Mouse (Mus musculus) hindlimb bud, embryonic 11.5 days (tissue): ENCODE data around the gene Mthfs.
"Not testable (repeated sequence)": the region's sequence is repeated elsewhere in the genome, so short reads cannot be mapped to it uniquely, and the experiment has no call there.

Source experiments
- DNase-seq: peaks from one replicate; pipeline ENCODE4 v3.0.0-alpha.2; 2012; ENCODE audit warnings: low read depth, low spot score; ENCODE audit errors: extremely low spot score

The Mthfs gene

GRCm38 (mm10) chr9:89210353-89211064 is at the start of gene Mthfs:
Gene Mthfs (plus strand): TSS chr9:89210676.
- DNase-seq: not testable (repeated sequence)

GRCm38 (mm10) chr9:89172539-89172938 is 37.9 kb upstream of the Mthfs start:
- DNase-seq: not testable (repeated sequence)

GRCm38 (mm10) chr9:89178833-89179232 is 31.6 kb upstream of the Mthfs start:
- DNase-seq: not testable (repeated sequence)

- DNase-seq: not testable (repeated sequence)
Measured at GRCm38 (mm10) chr9:89179469-89179868, 31.0 kb upstream of the Mthfs start.

- DNase-seq: not testable (repeated sequence)
Measured at GRCm38 (mm10) chr9:89187006-89187405, 23.5 kb upstream of the Mthfs start.

GRCm38 (mm10) chr9:89195483-89195882 is 15.0 kb upstream of the Mthfs start:
- not testable (repeated sequence) for DNase-seq

GRCm38 (mm10) chr9:89197509-89197908 is 13.0 kb upstream of the Mthfs start:
- not testable (repeated sequence) for DNase-seq

GRCm38 (mm10) chr9:89198349-89198748 is 12.1 kb upstream of the Mthfs start:
- not testable (repeated sequence) for DNase-seq

GRCm38 (mm10) chr9:89198969-89199416 is 11.5 kb upstream of the Mthfs start, which contains the start of the genes Bcl2a1b and Gm29094:
Gene Bcl2a1b (plus strand): TSS chr9:89199209.
Gene Gm29094 (plus strand): TSS chr9:89199379.
- not testable (repeated sequence) for DNase-seq

GRCm38 (mm10) chr9:89202256-89202655 is 8.2 kb upstream of the Mthfs start:
- DNase-seq: not testable (repeated sequence)

GRCm38 (mm10) chr9:89208939-89209338 is 1.5 kb upstream of the Mthfs start:
- not testable (repeated sequence) for DNase-seq

- DNase-seq: not testable (repeated sequence)
Measured at GRCm38 (mm10) chr9:89211065-89211858, 786 bp downstream of the Mthfs start.

- not testable (repeated sequence) for DNase-seq
Measured at GRCm38 (mm10) chr9:89212428-89212827, 2.0 kb downstream of the Mthfs start.

GRCm38 (mm10) chr9:89218174-89218573 is 7.7 kb downstream of the Mthfs start:
- DNase-seq: not testable (repeated sequence)

GRCm38 (mm10) chr9:89219668-89220067 is 9.2 kb downstream of the Mthfs start:
- not testable (repeated sequence) for DNase-seq

GRCm38 (mm10) chr9:89220704-89221287 is 10.3 kb downstream of the Mthfs start:
- DNase-seq: not testable (repeated sequence)

GRCm38 (mm10) chr9:89226071-89226470 is 15.6 kb downstream of the Mthfs start:
- no peak for DNase-seq

GRCm38 (mm10) chr9:89228122-89228521 is 17.6 kb downstream of the Mthfs start:
- DNase-seq: no peak

GRCm38 (mm10) chr9:89230897-89231497 is 20.5 kb downstream of the Mthfs start:
- not testable (repeated sequence) for DNase-seq

- DNase-seq: not testable (repeated sequence)
Measured at GRCm38 (mm10) chr9:89237131-89237530, 26.7 kb downstream of the Mthfs start.
